Mouse (Mus musculus) neural tube, postnatal 0 days (tissue): Measurements from ENCODE around the gene Ndufa4. TPM values are rescaled to one million over a fixed set of nuclear protein-coding genes. Genes with fewer than 3 reads are reported as not detected.

Source experiments
- polyA plus RNA-seq: library from polyadenylated mRNA; unstranded; fragments of >200 nt; fragmentation: Nextera tagmentation; extraction: Ambion mirVana; gene quantifications from 2 replicates; pipeline ENCODE4 v1.2.1, GENCODE M21; 2015

Gene Ndufa4
- polyA plus RNA-seq = 1,815 and 2,018 TPM in 2 replicates

GRCm38 (mm10) chr6:11907269-11908032 is at the start of gene Ndufa4, which contains the start of gene Phf14:
Gene Ndufa4, minus strand, starts transcription at chr6:11907497.
Gene Phf14, plus strand, starts transcription at chr6:11907809.

Other genes with a start within 250 kb of the Ndufa4 start
- gene Phf14, start 312 bp upstream of the Ndufa4 start, polyA plus RNA-seq = 82.3 and 96.2 TPM in 2 replicates